Mouse (Mus musculus) lung, embryonic 15.5 days (tissue): ENCODE measurements at regions not wholly inside any gene's neighbourhood (a gene's known extent, or its start where the extent isn't known, plus 50 kb on each side); places are given as distances from the start of the nearest gene placed in this dataset.

Source experiments
- ATAC-seq: fragments of 200-750 bp; cut with Nextera tagmentation; 2 replicates; pipeline ENCODE4 v1.8.0; 2017; ENCODE audit warnings: moderate number of reproducible peaks, borderline replicate concordance; ENCODE audit not compliant: low FRiP score, low TSS enrichment; ENCODE audit errors: extremely low read depth
- H3K27ac ChIP-seq: fragments of 300-500 bp; sonication (generic); 2 replicates; pipeline ENCODE4 v1.5.1; 2015; ENCODE audit warnings: moderate library complexity, mild to moderate bottlenecking, inconsistent platforms
- H3K27me3 ChIP-seq: fragments of 300-500 bp; sonication (generic); 2 replicates; pipeline ENCODE4 v1.6.1; 2015; ENCODE audit warnings: inconsistent platforms
- H3K36me3 ChIP-seq: fragments of 300-500 bp; sonication (generic); 2 replicates; pipeline ENCODE4 v1.6.1; 2015; ENCODE audit warnings: inconsistent platforms
- H3K4me1 ChIP-seq: fragments of 300-500 bp; sonication (generic); 2 replicates; pipeline ENCODE4 v1.6.1; 2015; ENCODE audit warnings: inconsistent platforms
- H3K4me2 ChIP-seq: fragments of 300-500 bp; sonication (generic); 2 replicates; pipeline ENCODE4 v1.6.1; 2015; ENCODE audit warnings: inconsistent platforms, mild to moderate bottlenecking, moderate library complexity
- H3K4me3 ChIP-seq: fragments of 300-500 bp; sonication (generic); 2 replicates; pipeline ENCODE4 v1.5.1; 2015; ENCODE audit warnings: mild to moderate bottlenecking, inconsistent platforms
- H3K9ac ChIP-seq: fragments of 300-500 bp; sonication (generic); 2 replicates; pipeline ENCODE4 v1.6.1; 2015; ENCODE audit warnings: inconsistent platforms
- H3K9me3 ChIP-seq: fragments of 300-500 bp; sonication (generic); 2 replicates; pipeline ENCODE4 v1.6.1; 2016; ENCODE audit warnings: inconsistent platforms
- WGBS: fragments of 180-500 bp; shearing (Covaris S2); methylation state at CpG from one replicate; pipeline ENCODE4 v1.1.7; 2015; 5-methylcytosine and 5-hydroxymethylcytosine counted together

- no peak for ATAC-seq
- Histone ChIP-seq H3K4me3 (no peak overlapping the region), H3K4me2 (no peak overlapping the region), H3K27me3 (no peaks in the 10 kb centered on the region), H3K4me1 (peaks cover 5% of the 10 kb centered on the region; the same call in 1 of the 2 replicates), H3K9ac (no peak overlapping the region), H3K9me3 (no peaks in the 10 kb centered on the region), H3K36me3 (no peaks in the 10 kb centered on the region), H3K27ac (no peak overlapping the region)
- WGBS: 41% methylated on average over 4 of the region's 4 CpGs
Measured at GRCm38 (mm10) chr13:90521758-90522245, 383.4 kb downstream of the Atp6ap1l start.

GRCm38 (mm10) chr13:90520992-90521757 is 384.0 kb downstream of the Atp6ap1l start:
- ATAC-seq: no peak
- Histone ChIP-seq H3K4me1 (peaks cover 6% of the 10 kb centered on the region), H3K9ac (no peak overlapping the region)

GRCm38 (mm10) chr13:90515773-90516503 is 389.2 kb downstream of the Atp6ap1l start:
- no peaks in the 10 kb centered on the region for H3K27me3 ChIP-seq
- no peaks in the 10 kb centered on the region for H3K36me3 ChIP-seq
- 22% methylated on average over 3 of the region's 3 CpGs for WGBS
- H3K9ac ChIP-seq: no peak overlapping the region
- H3K27ac ChIP-seq: peak overlapping the region; percentile 85
- no peaks in the 10 kb centered on the region for H3K9me3 ChIP-seq
- no peak overlapping the region for H3K4me2 ChIP-seq
- H3K4me3 ChIP-seq: no peak overlapping the region
- H3K4me1 ChIP-seq: peaks cover 8% of the 10 kb centered on the region
- ATAC-seq: peak; percentile 99

More at GRCm38 (mm10) chr13:90520992-90521757, 384.0 kb downstream of the Atp6ap1l start:
- no peaks in the 10 kb centered on the region for H3K27me3 ChIP-seq
- H3K4me3 ChIP-seq: no peak overlapping the region
- H3K27ac ChIP-seq: no peak overlapping the region
- H3K36me3 ChIP-seq: no peaks in the 10 kb centered on the region
- 50% methylated on average over 4 of the region's 4 CpGs for WGBS
- no peak overlapping the region for H3K4me2 ChIP-seq
- no peaks in the 10 kb centered on the region for H3K9me3 ChIP-seq

GRCm38 (mm10) chr13:90513867-90514266 is 391.3 kb downstream of the Atp6ap1l start:
- 66% methylated on average over 4 of the region's 4 CpGs for whole genome bisulfite sequencing
- H3K36me3 ChIP-seq: no peaks in the 10 kb centered on the region
- ATAC-seq: no peak
- no peak overlapping the region for H3K9ac ChIP-seq
- H3K4me3 ChIP-seq: no peak overlapping the region
- H3K27ac ChIP-seq: no peak overlapping the region
- no peaks in the 10 kb centered on the region for H3K9me3 ChIP-seq
- no peak overlapping the region for H3K4me2 ChIP-seq
- H3K4me1 ChIP-seq: peaks cover 8% of the 10 kb centered on the region
- H3K27me3 ChIP-seq: no peaks in the 10 kb centered on the region

- WGBS: 77% methylated on average over 2 of the region's 2 CpGs
- Histone ChIP-seq H3K4me1 (peaks cover 8% of the 10 kb centered on the region), H3K4me3 (no peak overlapping the region), H3K9ac (no peak overlapping the region), H3K27me3 (no peaks in the 10 kb centered on the region), H3K27ac (no peak overlapping the region), H3K9me3 (no peaks in the 10 kb centered on the region), H3K4me2 (no peak overlapping the region), H3K36me3 (no peaks in the 10 kb centered on the region)
- ATAC-seq: no peak
Measured at GRCm38 (mm10) chr13:90512786-90513401, 392.3 kb downstream of the Atp6ap1l start.

GRCm38 (mm10) chr13:90510479-90510878 is 394.7 kb downstream of the Atp6ap1l start:
- Histone ChIP-seq H3K27ac (no peak overlapping the region), H3K4me2 (no peak overlapping the region), H3K9ac (no peak overlapping the region), H3K9me3 (no peaks in the 10 kb centered on the region), H3K4me1 (no peaks in the 10 kb centered on the region), H3K4me3 (no peak overlapping the region), H3K27me3 (no peaks in the 10 kb centered on the region), H3K36me3 (no peaks in the 10 kb centered on the region)
- 80% methylated on average over 6 of the region's 6 CpGs for WGBS
- no peak for ATAC-seq

- WGBS: 52% methylated on average over 2 of the region's 2 CpGs
- Histone ChIP-seq H3K27me3 (no peaks in the 10 kb centered on the region), H3K9ac (no peak overlapping the region), H3K4me1 (no peaks in the 10 kb centered on the region; the same call in 1 of the 2 replicates), H3K36me3 (no peaks in the 10 kb centered on the region), H3K9me3 (no peaks in the 10 kb centered on the region), H3K4me3 (no peak overlapping the region), H3K4me2 (no peak overlapping the region), H3K27ac (no peak overlapping the region)
- ATAC-seq: no peak
Measured at GRCm38 (mm10) chr13:90503188-90503587, 402.0 kb downstream of the Atp6ap1l start.

GRCm38 (mm10) chr13:90502141-90502540 is 403.0 kb downstream of the Atp6ap1l start:
- no peak for ATAC-seq
- H3K4me2 ChIP-seq: no peak overlapping the region
- no peak overlapping the region for H3K27ac ChIP-seq

GRCm38 (mm10) chr13:90498978-90499377 is 406.2 kb downstream of the Atp6ap1l start:
- no peaks in the 10 kb centered on the region for H3K27me3 ChIP-seq
- 76% methylated on average over 3 of the region's 3 CpGs for WGBS
- no peak overlapping the region for H3K27ac ChIP-seq
- ATAC-seq: no peak
- no peak overlapping the region for H3K4me3 ChIP-seq
- H3K36me3 ChIP-seq: no peaks in the 10 kb centered on the region
- no peak overlapping the region for H3K4me2 ChIP-seq
- no peak overlapping the region for H3K9ac ChIP-seq
- H3K9me3 ChIP-seq: no peaks in the 10 kb centered on the region
- H3K4me1 ChIP-seq: no peaks in the 10 kb centered on the region; the same call in 1 of the 2 replicates

More at GRCm38 (mm10) chr13:90502141-90502540, 403.0 kb downstream of the Atp6ap1l start:
- no peak overlapping the region for H3K4me3 ChIP-seq
- H3K36me3 ChIP-seq: no peaks in the 10 kb centered on the region
- no peaks in the 10 kb centered on the region; the same call in 1 of the 2 replicates for H3K4me1 ChIP-seq
- H3K9ac ChIP-seq: no peak overlapping the region
- no peaks in the 10 kb centered on the region for H3K9me3 ChIP-seq
- no peaks in the 10 kb centered on the region for H3K27me3 ChIP-seq
- whole genome bisulfite sequencing: 78% methylated on average over 1 of the region's 1 CpGs

- Histone ChIP-seq H3K36me3 (no peaks in the 10 kb centered on the region), H3K4me3 (no peak overlapping the region), H3K27me3 (no peaks in the 10 kb centered on the region), H3K27ac (no peak overlapping the region), H3K9ac (no peak overlapping the region), H3K9me3 (no peaks in the 10 kb centered on the region), H3K4me2 (no peak overlapping the region), H3K4me1 (no peaks in the 10 kb centered on the region)
- WGBS: 39% methylated on average over 2 of the region's 2 CpGs
- no peak for ATAC-seq
Measured at GRCm38 (mm10) chr13:90497573-90497972, 407.6 kb downstream of the Atp6ap1l start.

GRCm38 (mm10) chr13:90493696-90494095 is 404.3 kb upstream of the Xrcc4 start:
- Histone ChIP-seq H3K27ac (no peak overlapping the region), H3K9ac (no peak overlapping the region), H3K4me2 (no peak overlapping the region), H3K27me3 (no peaks in the 10 kb centered on the region), H3K4me1 (no peaks in the 10 kb centered on the region), H3K36me3 (no peaks in the 10 kb centered on the region), H3K4me3 (no peak overlapping the region), H3K9me3 (no peaks in the 10 kb centered on the region)
- 38% methylated on average over 1 of the region's 1 CpGs for WGBS
- ATAC-seq: no peak
